Mouse (Mus musculus) G1E (cell line): Measurements from ENCODE around the gene Vcan. TPM values are rescaled to one million over a fixed set of nuclear protein-coding genes. Genes with fewer than 3 reads are reported as not detected.
"Not testable (repeated sequence)": the region's sequence is repeated elsewhere in the genome, so short reads cannot be mapped to it uniquely, and the experiment has no call there.

Experiments
- ATAC-seq: 2 replicates; pipeline ENCODE4 v1.8.0; 2016; ENCODE audit warnings: mild to moderate bottlenecking; ENCODE audit not compliant: insufficient number of reproducible peaks, poor library complexity, low FRiP score, severe bottlenecking; ENCODE audit errors: extremely low read depth
- DNase-seq: peaks from one replicate; pipeline ENCODE4 v3.0.0; 2012; ENCODE audit warnings: low spot score
- H3K27me3 ChIP-seq: 2 replicates; pipeline ENCODE4 v1.6.1; 2012; ENCODE audit warnings: mild to moderate bottlenecking, low read length, inconsistent platforms; ENCODE audit not compliant: insufficient read depth
- H3K36me3 ChIP-seq: replicated peaks from 2 replicates; pipeline ENCODE3; 2012; ENCODE audit warnings: mild to moderate bottlenecking, inconsistent platforms
- H3K4me1 ChIP-seq: 2 replicates; pipeline ENCODE4 v1.6.1; 2012; ENCODE audit warnings: low read depth, low read length, inconsistent platforms, mixed read lengths; ENCODE audit not compliant: insufficient read depth
- H3K4me3 ChIP-seq: 2 replicates; pipeline ENCODE4 v1.5.1; 2012; ENCODE audit warnings: low read depth, mild to moderate bottlenecking, inconsistent platforms, low read length, moderate library complexity, mixed read lengths
- H3K9me3 ChIP-seq: replicated peaks from 2 replicates; pipeline ENCODE4 v1.6.1; 2012; ENCODE audit warnings: inconsistent platforms
- CTCF ChIP-seq: IDR thresholded peaks from 2 replicates; pipeline ENCODE4 v1.5.1; 2012; ENCODE audit warnings: low read depth, low read length, inconsistent platforms, mixed read lengths
- GATA1 ChIP-seq: IDR thresholded peaks from 2 replicates; pipeline ENCODE4 v1.6.1; 2012; ENCODE audit warnings: borderline replicate concordance, low read length, inconsistent platforms, mixed read lengths
- GATA2 ChIP-seq: IDR thresholded peaks from 2 replicates; pipeline ENCODE4 v1.6.1; 2012; ENCODE audit warnings: low read depth, low read length, inconsistent platforms, borderline replicate concordance
- POLR2AphosphoS5 ChIP-seq: IDR thresholded peaks from 2 replicates; pipeline ENCODE4 v1.6.1; 2012; ENCODE audit warnings: low read depth, low read length, inconsistent platforms; ENCODE audit not compliant: insufficient replicate concordance
- TAL1 ChIP-seq: conservative IDR thresholded peaks from 2 replicates; pipeline ENCODE4 v1.6.1; 2012; ENCODE audit warnings: low read depth, low read length, inconsistent platforms, mixed read lengths
- polyA plus RNA-seq: library from polyadenylated mRNA; stranded (reverse); fragments of >175 nt; gene quantifications from 2 replicates; pipeline ENCODE4 v1.2.3, GENCODE M21; 2012
- total RNA-seq, 2 experiments: library from RNA; stranded (forward) in 1 of 2; stranded (reverse) in 1 of 2; fragments of 200-1000 nt in 1 of 2; fragments of >200 nt in 1 of 2; fragmentation: Nextera tagmentation in 1 of 2; gene quantifications; 2 replicates each; pipeline ENCODE4 v1.2.3; 2014 to 2017

The Vcan gene
- total and polyA plus RNA-seq, 3 experiments = 0.22 TPM; not detected in 2

- TF ChIP-seq POLR2AphosphoS5 = no peak
- no peak for TF ChIP-seq GATA1
- TF ChIP-seq CTCF = no peak
- TF ChIP-seq GATA2 = no peak
- TF ChIP-seq TAL1 = no peak
- DNase-seq (no peak), ATAC-seq (no peak)
- H3K27me3 ChIP-seq = no peaks in the 10 kb centered on the region
- no peaks in the 10 kb centered on the region for H3K9me3 ChIP-seq
- peaks cover 2% of the 10 kb centered on the region; the same call in 1 of the 2 replicates for H3K4me1 ChIP-seq
- H3K4me3 ChIP-seq = no peak overlapping the region
- no peaks in the 10 kb centered on the region for H3K36me3 ChIP-seq
Measured at GRCm38 (mm10) chr13:89777146-89777545, 34.8 kb upstream of the Vcan start.

GRCm38 (mm10) chr13:89766551-89766950, 24.2 kb upstream of the Vcan start:
- DNase-seq (no peak), ATAC-seq (no peak)
- Histone ChIP-seq H3K9me3 (no peaks in the 10 kb centered on the region), H3K27me3 (no peaks in the 10 kb centered on the region), H3K4me1 (no peaks in the 10 kb centered on the region), H3K4me3 (no peak overlapping the region), H3K36me3 (no peaks in the 10 kb centered on the region)
- TF ChIP-seq TAL1 (no peak), GATA2 (no peak), POLR2AphosphoS5 (no peak), GATA1 (no peak), CTCF (no peak)

GRCm38 (mm10) chr13:89765966-89766365, 23.7 kb upstream of the Vcan start:
- TF ChIP-seq POLR2AphosphoS5 = no peak
- TF ChIP-seq TAL1 = no peak
- TF ChIP-seq GATA1 = no peak
- no peak for TF ChIP-seq CTCF
- no peak for TF ChIP-seq GATA2
- H3K4me3 ChIP-seq = no peak overlapping the region
- ATAC-seq = no peak
- H3K36me3 ChIP-seq = no peaks in the 10 kb centered on the region
- H3K4me1 ChIP-seq = no peaks in the 10 kb centered on the region
- no peaks in the 10 kb centered on the region for H3K9me3 ChIP-seq
- H3K27me3 ChIP-seq = no peaks in the 10 kb centered on the region
- no peak for DNase-seq

- Histone ChIP-seq H3K4me1 (no peaks in the 10 kb centered on the region), H3K27me3 (no peaks in the 10 kb centered on the region), H3K4me3 (no peak overlapping the region), H3K36me3 (no peaks in the 10 kb centered on the region), H3K9me3 (no peaks in the 10 kb centered on the region)
- TF ChIP-seq GATA1 (no peak), POLR2AphosphoS5 (no peak), CTCF (no peak), TAL1 (no peak), GATA2 (no peak)
- ATAC-seq (no peak), DNase-seq (no peak)
Measured at GRCm38 (mm10) chr13:89762339-89762738, 20.0 kb upstream of the Vcan start.

DNA sequence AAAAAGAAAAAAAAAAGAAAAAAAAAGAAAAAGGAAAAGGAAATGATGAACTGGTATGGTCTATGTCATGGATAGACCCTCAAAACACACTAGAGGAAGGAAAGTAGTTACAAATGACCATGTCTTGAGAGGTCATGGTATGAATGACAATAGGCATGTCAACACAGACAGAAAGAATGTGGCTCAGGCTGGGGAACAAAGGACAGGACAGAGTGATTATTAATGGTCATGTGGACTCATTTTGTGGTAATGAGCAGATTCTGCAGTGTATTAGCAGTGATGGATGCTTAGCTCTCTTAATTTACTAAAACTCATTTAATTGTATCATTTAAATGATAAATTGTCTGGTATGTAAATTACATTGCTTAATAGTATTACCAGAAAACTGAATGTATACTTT, 14.0 kb upstream of the Vcan start:
- no peak for TF ChIP-seq GATA2
- TF ChIP-seq POLR2AphosphoS5 = no peak
- no peak for TF ChIP-seq TAL1
- no peak for TF ChIP-seq GATA1
- TF ChIP-seq CTCF = no peak
- ATAC-seq = no peak
- Histone ChIP-seq H3K4me3 (no peak overlapping the region), H3K4me1 (no peaks in the 10 kb centered on the region), H3K36me3 (no peaks in the 10 kb centered on the region), H3K9me3 (no peaks in the 10 kb centered on the region), H3K27me3 (no peaks in the 10 kb centered on the region)
- no peak for DNase-seq

DNA sequence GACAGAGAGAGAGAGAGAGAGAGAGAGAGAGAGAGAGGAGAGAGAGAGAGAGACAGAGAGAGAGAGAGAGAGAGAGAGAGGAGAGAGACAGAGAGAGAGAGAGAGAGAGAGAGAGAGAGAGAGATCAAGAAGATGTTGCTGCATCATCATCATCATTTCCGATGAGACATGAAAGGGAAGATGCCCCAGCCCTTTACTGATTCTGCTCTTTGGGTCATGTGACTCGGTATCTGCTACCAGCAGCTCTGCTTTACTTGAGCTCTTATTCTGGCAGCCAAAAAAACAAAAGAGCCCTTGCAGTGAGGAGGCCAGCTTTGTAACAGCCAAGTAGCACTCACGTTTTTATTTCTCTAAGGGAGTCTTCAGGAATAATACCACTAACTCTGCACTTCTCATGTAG, 8.3 kb upstream of the Vcan start:
- H3K9me3 ChIP-seq, H3K4me3 ChIP-seq, H3K36me3 ChIP-seq, ATAC-seq, H3K4me1 ChIP-seq, DNase-seq, H3K27me3 ChIP-seq: not testable (repeated sequence)

DNA sequence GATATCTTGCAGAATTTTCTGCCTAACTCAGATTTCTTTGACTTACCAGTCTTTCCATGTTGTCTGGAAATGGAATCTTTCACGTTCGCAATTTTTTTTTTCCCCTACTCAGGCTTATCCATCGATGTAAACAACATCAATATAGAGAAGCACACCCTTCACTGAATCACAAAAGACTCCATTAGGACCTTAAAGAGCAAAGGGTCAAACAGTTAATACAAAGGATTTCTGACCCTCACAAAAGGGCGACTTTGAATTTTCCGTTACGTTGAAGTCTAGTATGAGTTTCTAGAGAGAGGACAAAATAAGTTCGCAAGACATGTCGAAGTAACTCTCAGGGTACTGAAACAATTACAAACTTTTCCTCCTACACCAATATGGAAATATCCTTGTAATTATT, 892 bp upstream of the Vcan start:
- peaks cover 33% of the 10 kb centered on the region for H3K27me3 ChIP-seq
- no peak overlapping the region for H3K4me3 ChIP-seq
- ATAC-seq (no peak), DNase-seq (no peak)
- peaks cover 20% of the 10 kb centered on the region for H3K4me1 ChIP-seq
- TF ChIP-seq TAL1 (no peak), POLR2AphosphoS5 (no peak), GATA1 (no peak), CTCF (no peak), GATA2 (no peak)
- no peaks in the 10 kb centered on the region for H3K9me3 ChIP-seq
- H3K36me3 ChIP-seq = no peaks in the 10 kb centered on the region
